Mouse (Mus musculus) thymus, postnatal 10 days (tissue): ENCODE data around the gene Padi6.
A peak's percentile ranks its signal among the peaks of the same experiment; 100 is the strongest.

Experiments
- DNase-seq, 2 experiments: peaks; one replicate each; pipeline ENCODE4 v3.0.0; 2021; ENCODE audit warnings: low spot score in 2 of 2

Gene Padi6

DNA sequence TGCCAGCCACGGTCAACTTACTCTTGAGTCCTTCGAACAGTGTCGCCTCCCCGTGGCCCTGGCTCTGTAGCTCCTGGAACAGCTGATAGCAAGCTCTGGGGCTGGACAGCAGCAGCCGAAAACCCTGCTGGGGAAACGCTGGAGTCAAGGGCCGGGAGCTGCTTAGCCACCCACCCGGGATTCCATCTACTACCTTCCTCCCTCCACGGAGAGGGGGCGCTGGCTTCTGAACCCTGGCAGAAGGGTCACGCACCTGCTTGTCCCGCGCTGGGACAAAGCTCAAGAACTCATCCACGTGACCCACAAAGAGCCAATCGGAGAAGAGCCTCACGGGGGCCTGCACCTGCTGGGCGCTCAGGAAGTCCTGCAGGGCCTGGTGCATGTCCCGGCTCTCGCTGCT, 7.9 kb upstream of the Padi6 start:
- DNase-seq: peak; percentile 91 to 92

GRCm38 (mm10) chr4:140747978-140748377, 5.5 kb upstream of the Padi6 start:
- DNase-seq: no peak

GRCm38 (mm10) chr4:140744654-140745053, 2.2 kb upstream of the Padi6 start:
- peak; percentile 71 to 77 for DNase-seq

DNA sequence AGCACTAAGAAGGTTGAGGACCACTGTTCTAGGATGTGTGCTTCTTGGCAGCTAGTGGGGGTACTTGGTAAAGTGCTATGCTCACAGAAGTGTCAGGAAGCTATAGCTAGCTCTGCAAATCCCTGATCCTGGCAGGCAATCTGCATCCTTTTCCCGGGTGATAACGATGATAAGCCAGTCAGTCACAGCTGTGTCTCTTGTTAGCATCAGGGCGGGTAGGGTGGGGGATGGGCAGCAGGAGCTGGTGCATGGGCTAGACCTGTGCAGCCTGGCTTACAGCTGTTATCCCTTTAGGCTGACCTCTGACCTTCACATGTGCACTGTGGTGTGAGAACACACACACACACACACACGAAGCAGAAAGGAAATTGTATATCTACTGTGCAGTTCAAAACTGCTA, 643 bp upstream of the Padi6 start:
- DNase-seq: no peak

DNA sequence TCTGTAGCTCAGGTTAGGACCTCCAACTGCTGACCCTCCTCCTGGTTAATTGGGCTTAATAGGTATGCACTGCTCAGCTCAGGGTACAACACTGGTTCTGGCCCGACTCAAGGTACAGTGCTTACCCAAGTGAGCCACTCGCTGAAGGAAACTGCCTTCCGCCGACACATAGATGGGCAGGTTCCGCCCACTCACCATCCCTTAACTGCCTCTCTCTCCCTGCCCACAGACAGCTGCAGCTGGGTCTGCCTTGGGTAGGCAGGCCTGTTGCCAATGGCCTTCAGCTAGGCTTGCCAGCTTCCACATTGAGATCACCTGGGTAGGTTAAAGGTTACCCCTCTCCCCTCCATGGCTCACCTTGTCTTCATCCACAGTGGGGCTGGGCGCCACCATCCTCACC, 1.0 kb downstream of the Padi6 start:
- DNase-seq: no peak

DNA sequence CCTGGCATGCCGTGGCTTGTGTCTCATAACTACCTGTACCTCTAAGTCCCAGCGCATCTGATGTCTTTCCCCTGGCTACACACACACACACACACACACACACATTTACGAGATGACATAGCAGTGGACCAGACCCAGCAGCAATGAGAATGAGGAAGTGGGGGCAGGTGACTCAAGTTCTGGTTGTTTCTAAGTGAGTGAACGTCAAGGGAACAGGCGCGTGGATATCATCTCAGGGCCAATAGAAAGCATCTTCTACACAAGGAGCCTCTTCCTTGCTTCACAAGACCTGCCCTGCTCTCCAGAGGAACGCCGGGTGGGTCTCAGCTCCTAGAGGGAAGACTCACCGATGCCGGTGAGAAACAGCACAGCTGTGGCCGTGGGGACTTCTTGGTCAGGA, 1.8 kb downstream of the Padi6 start:
- no peak for DNase-seq

- DNase-seq: no peak
Observed at GRCm38 (mm10) chr4:140732871-140733270, 9.6 kb downstream of the Padi6 start.

GRCm38 (mm10) chr4:140731654-140732053, 10.8 kb downstream of the Padi6 start:
- no peak for DNase-seq

GRCm38 (mm10) chr4:140726907-140727306, 15.5 kb downstream of the Padi6 start:
- no peak for DNase-seq

DNA sequence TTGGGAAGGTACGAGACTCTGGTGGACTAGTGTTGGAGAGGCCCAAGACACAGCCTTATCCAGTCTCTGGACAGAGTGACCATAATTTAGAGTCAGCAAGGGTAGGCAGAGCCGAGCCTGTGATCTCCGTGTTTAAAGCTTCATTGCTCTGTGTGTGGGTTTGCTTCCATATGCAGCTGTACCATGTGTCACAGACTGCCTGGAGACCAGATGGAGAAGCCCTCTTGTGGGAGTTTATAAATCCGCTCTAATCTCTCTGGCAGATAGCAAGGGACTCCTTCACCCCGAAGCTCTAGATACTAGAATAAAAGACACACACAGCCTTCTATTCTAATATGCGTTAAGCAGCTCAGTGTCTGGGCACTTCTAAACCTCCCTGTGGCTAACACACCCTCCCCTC, 17.7 kb downstream of the Padi6 start:
- no peak for DNase-seq

DNA sequence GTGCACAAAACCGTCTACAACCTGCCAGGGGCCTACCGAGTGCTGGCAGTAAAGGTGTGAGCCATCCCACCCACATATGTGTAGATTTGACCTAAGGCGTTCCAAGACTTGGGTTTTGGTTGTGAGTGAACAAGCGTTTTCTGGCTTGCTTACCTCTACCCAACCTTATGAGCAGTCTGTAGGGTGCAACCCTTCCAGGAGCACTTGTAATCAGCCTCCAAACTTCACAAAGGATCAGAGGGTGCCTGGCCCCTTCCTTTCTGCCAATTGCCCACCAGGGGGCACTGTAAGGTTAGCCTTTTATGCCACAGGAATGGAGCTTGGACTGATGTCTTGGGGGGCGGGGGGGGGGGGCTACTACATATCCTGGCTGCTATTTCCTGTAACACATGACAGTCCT, 18.6 kb downstream of the Padi6 start:
- DNase-seq: peak in 1 of 2 experiments; percentile 64

DNA sequence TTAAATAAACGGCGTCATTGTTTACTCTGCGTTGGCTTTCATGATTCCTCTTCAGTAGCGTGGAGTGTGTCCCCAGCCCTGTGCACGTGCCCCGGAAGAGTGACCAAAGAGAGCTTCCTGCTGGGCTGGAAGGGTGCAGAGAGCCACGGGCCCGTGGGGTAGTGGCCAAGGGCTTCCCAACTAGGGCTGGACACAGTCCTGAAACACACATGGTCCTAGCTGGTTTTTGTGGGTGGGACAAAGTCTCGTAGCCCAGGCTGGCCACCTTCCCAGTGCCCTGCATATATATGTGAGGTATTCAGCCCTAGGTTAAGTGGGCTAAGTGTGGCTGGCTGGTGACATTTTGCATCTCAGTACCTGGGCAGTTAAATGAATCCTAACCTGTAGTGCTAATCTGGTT, 19.3 kb downstream of the Padi6 start:
- no peak for DNase-seq

- no peak for DNase-seq
Observed at GRCm38 (mm10) chr4:140722710-140723109, 19.7 kb downstream of the Padi6 start.

GRCm38 (mm10) chr4:140721968-140722490, 20.4 kb downstream of the Padi6 start:
- DNase-seq: no peak

DNA sequence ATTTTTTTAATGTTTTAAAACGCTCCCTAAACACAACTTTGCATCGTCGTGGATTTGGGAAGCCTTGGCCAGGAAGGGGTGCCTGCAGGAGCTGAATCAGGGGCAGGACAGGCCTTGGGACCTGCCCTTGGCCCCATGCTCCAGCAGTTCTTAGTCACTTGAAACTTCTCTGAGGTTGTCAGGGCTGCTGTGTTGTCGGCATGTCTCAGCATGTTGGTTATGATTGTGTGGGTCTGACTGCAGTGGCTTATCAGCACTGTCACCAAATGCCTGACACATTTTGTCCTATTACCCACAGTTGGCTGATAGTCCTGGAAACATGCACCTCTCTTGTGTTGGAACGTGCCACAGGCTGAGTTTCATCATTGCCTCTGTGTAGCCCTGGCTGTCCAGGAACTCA, 22.4 kb downstream of the Padi6 start:
- no peak for DNase-seq

DNA sequence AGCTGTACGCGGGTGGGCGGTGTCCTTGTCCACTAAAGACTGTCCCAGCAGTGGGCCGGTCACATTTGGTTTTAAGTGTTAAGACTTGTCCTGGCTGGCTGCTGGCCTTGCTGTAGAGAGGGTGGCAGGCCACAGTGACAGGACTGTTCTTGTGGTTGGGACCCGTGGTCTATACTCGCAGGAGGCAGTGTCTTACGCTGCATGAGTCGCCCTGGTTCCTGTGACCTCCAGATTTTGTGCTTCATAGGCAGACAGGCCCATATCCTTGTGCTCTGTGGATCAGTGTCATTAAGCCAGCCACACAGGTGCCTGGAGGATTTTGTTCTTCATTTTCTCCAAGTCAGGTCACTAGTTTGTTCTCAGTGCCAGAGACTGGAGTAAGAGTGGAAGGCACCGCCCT, 24.0 kb downstream of the Padi6 start:
- no peak for DNase-seq

GRCm38 (mm10) chr4:140716994-140717393, 25.4 kb downstream of the Padi6 start:
- DNase-seq: peak; percentile 34 to 45

DNA sequence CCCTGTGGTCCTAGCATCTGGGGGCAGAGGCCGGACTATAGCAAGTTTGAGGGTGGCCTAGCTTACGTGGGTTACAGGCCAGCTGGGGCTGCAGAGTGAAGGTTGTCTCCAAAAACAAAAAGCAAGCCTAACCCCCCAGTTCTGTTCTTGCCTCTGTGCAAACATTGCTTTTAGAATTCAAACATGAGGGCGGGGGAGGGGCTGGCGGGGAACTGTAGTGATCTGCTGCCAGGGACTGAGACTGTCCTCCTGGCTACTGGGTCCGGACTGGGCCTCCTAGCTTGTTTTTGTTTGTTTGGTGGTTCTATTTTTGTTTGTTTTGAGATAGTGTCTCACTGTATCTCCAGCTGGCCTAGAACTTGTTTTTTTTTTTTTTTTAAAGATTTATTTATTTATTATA, 27.9 kb downstream of the Padi6 start:
- no peak for DNase-seq

- peak; percentile 66 to 85 for DNase-seq
Observed at GRCm38 (mm10) chr4:140713480-140714365, 28.7 kb downstream of the Padi6 start.

DNA sequence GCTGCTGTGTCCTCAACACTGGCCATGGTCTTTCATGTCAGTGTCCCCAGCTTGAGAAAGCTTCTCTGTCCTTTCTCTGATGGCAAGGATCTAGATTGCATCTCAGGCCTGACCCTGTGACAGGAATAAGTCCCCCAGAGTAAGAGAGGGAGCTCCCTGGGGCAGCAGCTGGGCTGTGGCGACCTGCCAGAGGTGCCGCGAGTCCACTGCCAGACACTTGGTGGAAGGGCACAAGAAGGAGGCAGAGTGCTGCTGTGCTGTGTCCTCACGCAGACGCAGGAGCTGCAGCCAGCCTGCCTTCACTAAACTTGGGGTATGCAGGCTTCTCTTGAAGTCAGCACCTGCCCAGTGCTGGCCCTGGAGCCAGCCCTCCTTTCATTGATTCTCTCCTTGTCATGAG, 31.1 kb downstream of the Padi6 start:
- DNase-seq: no peak

- no peak for DNase-seq
Observed at GRCm38 (mm10) chr4:140710781-140711180, 31.7 kb downstream of the Padi6 start.

DNA sequence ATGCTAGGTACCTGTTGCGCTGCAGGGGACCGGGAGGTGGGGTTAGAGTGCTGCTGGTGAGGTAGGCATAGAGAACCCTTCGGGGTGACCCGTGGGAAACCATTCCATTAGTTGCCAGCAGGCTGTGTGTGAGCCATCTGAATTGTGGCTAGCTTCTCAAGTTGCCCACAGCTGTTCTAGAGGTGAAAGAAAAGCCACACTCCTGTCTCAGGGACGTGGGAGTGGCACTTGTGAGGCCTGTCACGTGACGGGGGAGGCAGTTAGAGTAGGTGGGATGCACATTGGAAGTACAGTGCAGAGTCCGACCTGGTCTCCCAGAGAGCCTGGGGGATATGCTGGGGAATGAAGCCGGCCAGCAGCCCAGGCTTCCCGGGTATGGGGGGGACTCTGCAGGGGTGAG, 32.8 kb downstream of the Padi6 start:
- DNase-seq: no peak

DNA sequence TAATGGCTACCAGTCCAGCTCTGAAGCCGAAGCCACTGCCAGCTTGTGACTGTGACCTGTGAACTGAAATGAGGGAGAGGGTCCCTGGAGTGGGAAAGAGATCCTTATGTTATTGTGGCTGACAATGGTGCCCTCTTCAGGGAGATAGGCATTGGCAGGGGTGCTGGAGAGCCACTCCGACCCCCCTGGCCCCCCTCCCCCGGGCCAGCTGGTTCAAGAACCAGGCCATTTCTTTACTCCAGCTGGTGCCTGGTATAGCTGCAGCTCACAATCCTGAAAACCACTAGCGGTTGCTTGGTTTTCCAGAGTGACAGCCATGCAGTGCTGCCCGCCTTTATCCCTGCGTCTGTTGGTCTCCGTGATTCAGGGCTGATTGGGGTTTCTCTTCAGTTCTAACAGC, 33.3 kb downstream of the Padi6 start:
- DNase-seq: no peak
